Mouse (Mus musculus) urinary bladder, postnatal 36 days (tissue): ENCODE results near the gene Gsta2.
"Not testable (repeated sequence)": the region's sequence is repeated elsewhere in the genome, so short reads cannot be mapped to it uniquely, and the experiment has no call there.

Experiments used
- DNase-seq, 2 experiments: peaks; one replicate each; pipeline ENCODE4 v3.0.0; 2022; ENCODE audit warnings: low spot score in 2 of 2, mixed read lengths in 1 of 2

Gsta2 gene

DNA sequence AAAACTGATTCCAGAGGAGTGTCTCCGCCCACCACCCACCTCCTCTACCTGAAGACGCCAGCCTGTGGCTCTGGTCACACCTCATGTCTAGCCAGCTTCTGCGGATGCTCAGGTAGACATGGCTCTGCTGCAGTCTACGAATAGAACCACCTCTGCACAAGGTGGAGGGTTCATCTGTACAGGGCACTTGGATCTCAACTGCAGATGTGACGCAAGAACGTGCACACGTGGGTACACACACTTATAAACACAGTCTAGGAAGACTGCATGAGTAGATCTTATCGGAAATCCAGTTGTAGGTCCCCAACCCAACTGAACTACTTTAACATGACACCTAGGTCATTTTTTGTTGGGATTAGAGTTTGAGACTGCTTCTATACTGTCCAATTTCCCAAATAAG lies at the start of gene Gsta2:
Gene Gsta2, minus strand, starts transcription at position 178 of the 400 bp plus-strand sequence.
- no peak for DNase-seq

DNA sequence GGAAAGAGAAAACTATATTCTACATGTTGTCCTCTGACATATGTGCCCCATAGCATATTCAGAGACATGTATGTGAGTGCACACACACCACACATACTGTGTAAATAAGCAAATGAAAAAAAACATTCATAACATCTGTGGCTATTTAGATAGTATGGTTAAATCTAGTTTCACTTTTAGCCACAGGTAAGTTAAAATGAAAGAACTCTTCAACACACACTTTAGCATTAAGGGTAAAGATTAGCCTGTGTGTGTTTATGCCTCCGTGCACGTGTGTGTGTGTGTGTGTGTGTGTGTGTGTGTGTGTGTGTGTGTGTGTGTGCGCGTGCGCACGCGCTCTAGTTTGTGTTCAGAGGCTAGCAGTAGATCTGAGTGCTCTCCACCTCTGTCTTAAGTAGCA lies 46.0 kb upstream of the Gsta2 start:
- DNase-seq = no peak

DNA sequence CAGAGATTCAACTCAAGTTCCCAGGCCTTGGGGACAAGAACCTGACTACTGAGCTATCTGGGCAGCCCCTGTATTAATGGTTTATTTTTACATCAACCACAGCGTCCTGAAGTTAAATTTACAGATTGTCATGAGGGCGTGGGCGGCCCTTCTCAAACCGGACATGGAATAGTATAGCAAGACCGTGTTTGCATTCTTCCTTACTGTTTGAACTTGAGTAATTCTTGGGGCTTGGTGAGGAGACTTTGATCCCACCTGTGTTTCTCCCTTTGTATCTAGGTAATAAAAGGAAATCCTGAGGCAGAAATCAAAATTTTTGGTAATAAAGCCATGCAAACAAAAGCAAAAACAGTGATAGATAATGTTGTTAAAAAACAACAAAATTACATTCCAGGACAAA lies 45.0 kb upstream of the Gsta2 start:
- DNase-seq = no peak

DNA sequence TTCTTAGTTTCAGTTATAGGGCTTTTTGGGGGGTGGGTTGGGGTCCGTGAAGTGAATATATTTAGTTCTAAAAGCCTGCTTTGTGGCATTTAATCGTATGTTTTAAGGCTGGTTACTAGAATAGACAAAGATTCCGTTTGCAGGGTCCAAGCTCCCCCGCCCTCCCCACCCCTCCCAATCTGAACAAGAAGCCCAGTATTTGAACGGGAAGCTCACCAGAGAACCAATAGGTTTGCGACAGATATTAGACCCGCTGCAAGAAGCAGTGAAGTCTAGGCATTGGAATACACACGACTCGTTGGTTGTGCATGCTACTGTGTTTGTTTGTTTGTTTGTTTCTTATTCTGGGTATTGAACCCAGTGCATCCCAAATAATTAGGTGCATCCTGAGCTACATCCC lies 40.9 kb upstream of the Gsta2 start:
- DNase-seq = no peak

DNA sequence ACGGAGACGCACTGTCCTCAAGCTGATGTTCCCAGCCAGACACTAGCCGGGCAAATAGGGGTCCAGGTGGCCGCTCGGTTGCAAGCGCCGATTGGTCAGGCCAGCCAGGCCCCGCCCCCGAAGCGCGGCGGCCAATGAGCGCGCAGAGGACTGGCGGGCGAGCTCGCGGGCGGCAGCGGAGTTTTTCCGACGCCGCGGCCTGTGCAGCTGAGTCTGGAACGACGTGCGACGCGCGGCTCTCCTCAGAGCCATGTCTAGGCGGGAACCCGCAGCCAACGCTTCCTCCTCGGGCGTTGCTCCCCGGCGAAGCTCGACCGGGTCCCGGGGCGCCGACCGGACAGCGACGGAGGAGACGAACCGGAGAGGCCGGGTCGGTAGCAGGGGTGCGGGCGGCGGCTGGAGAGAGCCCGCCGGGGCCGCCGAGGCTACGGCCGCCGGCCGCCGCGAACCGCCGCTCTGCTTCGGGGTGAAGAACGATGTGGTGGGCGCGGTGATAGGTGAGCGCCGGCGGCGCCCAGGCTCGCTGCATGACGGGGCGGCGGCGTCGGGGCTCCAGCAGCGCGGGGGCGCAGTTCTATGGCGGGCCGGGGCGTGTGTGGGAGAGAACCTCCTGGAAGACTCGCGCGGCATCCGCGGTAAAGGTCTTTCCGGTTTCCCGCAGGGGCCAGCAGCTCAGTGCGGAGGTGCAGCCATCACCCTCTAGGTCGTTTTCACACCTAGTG lies 40.2 kb upstream of the Gsta2 start, which contains the start of gene Ddx43:
Gene Ddx43, plus strand, starts transcription at position 148 of the 722 bp plus-strand sequence.
- DNase-seq = peak; percentile 7 to 28

DNA sequence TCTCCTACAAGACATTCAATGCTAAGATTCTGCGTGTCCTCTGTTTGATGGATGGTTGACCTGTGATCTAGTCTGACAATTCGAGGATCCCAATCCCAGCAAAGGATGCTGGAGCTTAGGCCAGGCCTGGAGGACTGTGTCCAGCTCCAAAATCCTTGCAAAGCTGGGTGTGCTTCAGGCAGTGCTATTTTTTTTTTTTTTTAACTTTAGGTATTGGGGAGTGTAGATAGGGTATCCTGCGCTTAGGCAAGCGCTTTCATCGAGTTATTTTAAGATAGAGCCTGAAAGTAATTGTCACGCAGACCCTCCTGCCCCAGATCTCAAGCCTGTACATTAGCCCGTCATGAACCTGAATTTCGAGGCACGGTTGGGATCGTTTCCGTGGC lies 39.6 kb upstream of the Gsta2 start:
- DNase-seq = no peak

DNA sequence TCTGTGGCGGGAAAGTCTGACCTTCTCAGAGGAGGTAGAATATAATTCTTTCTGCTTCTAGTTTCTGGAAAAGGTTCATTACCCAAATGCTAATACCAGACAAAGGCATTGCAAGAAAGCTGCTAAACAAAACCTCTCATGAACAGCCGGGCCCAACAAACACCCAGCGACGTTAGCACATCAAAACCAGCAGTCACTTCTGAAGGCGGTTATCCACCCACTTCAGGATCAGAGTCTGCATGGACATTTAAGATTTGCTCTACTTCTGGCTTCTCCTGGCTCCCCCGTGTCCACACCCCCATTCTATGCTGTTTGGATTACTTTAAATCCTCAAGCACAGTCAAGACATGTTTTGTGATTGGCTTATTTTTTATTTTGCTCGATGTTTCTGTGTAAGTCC lies 39.0 kb upstream of the Gsta2 start:
- DNase-seq = no peak

DNA sequence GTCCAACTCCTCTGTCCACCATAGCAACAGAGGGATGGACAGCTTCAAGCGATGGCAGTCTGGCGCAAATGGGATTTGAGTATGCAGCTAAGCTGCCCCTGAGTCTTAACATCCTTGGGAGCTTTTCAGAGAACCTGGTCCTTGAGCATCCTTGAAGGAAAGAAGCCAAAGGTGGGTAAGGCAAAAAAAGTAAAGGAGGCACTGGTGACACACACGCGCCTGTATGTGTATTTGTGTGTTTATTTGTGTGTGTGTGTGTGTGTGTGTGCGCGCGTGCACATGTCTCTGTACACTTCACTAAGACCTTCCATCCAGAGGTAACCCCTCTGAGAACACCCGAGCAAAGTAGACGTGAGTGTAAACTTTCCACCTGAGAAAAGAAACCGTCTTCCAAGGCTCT lies 38.2 kb upstream of the Gsta2 start:
- no peak for DNase-seq

DNA sequence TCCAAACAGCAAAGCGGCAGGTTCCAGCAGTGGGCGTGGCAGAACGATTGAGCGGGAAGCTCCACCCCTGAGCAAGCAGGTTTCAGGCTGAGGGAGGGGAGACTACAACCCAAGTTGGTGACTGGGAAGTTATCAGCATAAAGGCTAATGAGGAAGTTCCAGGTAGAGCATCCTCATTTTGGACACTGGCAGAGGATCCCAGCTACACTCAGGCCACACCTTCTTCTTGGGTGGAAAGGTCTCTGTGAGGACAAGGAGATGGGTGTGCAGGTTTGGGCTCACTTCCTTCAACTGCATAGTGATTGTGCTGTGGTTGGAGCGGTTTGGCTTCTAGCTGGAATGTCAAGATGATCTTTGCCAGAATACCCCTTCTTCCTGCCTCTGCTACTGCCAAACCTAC lies 34.4 kb upstream of the Gsta2 start:
- DNase-seq = no peak

DNA sequence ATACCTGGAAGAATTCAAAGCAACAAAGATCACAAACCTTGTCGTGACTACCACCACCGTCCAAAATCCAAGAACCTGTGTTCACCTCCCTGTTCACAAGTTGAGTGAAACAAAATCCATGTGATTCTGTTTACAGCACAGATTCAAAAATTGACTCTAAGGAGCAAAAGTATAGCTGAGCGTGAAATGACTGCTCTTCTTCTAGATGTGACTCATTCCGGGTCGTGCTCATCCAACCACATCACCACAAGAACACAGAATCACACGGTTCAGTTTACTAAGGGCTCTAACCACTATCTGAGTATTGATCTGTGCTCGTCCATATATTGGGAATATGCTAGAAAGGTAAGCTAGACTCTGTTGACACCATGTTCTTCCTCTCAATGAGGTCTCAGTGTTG lies 31.4 kb upstream of the Gsta2 start:
- no peak for DNase-seq

DNA sequence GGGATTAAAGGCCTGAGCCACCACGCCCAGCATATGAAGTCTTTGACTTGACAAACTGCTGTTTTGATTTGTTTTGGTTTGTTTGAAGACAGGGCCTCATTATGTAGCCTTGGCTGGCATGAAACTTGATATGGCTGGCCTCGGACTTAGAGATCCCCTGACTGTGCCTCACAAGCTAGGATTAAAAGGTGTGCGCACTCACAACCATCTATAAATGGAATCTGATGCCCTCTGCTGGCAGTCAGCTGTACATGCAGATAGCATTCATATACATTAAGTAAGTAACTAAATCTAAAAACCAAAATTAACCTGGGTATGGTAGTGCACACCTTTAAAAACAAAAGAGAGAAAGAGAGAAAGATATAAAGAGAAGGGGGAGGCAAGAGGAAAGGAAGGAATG lies 30.3 kb upstream of the Gsta2 start:
- no peak for DNase-seq

DNA sequence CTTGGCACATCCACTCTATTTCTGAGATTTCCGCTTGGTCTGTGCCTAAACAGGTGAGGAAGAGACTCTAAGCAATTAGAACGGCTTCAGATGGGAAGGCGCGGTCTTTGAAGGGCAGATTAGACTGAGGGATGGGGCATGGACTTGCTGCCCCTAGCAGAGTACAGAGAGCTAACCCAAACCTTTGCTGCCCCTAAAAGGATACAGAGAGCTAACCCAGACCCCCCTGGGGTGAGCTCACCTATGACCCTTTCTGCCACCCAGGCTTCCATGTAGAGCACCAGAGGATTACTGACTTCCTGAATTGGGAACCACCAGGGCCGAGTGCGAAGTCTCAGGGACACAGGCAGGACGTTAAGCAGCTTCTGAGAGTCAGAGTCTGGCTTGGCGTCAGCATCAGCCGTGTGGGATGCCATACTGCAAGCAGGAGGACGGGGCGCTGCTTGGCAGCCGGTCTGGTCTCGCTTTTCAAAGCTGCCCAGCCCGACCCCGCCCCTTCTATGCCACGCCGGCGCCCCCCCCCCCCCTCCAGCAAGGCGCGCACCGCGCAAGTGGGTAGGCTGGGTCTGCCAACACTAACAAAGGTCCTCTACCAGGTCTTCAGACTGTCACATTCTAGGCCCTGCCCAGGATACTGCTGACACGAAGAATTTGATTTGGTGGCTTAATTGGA lies 22.7 kb upstream of the Gsta2 start, which contains the start of gene Ooep:
Gene Ooep, minus strand, starts transcription at position 613 of the 673 bp plus-strand sequence.
- DNase-seq = no peak

DNA sequence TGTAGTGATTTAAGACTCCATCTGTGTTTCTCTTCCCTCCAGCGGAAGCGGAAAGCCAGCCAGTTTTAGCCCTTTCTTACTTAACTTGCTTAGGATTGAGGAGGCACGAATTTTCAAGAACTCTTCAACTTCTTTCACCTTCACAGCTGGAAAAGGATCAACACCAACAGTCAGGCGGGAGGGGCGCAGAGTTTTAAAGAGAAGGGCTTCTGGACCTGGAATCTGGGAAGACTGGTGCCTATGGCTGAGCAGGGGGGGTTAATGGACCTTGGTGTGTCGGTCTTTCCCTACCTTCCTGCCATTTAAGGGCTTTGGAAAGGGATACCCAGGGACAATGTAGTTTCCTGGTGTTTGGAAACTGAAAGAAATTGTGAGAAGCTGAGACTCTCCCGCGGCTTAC lies 22.0 kb upstream of the Gsta2 start:
- DNase-seq = no peak

DNA sequence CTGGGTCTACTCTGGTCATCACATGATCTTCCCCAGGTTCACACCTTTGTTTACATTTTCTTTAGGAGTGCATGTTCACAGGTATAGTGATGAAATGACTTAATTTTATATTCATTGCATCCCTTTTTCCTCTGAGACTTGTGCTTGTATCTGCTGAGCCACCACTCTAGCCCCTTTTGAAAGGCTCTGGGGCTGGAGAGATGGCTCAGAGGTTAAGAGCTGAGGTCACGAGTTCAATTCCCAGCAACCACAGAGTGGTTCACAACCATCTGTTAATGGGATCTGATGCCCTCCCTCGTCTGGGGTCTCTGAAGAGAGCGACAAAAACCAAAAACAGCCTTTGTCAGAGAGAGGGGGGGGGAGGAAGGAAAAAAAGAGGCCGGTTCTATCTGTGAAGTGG lies 19.9 kb upstream of the Gsta2 start:
- DNase-seq = no peak

DNA sequence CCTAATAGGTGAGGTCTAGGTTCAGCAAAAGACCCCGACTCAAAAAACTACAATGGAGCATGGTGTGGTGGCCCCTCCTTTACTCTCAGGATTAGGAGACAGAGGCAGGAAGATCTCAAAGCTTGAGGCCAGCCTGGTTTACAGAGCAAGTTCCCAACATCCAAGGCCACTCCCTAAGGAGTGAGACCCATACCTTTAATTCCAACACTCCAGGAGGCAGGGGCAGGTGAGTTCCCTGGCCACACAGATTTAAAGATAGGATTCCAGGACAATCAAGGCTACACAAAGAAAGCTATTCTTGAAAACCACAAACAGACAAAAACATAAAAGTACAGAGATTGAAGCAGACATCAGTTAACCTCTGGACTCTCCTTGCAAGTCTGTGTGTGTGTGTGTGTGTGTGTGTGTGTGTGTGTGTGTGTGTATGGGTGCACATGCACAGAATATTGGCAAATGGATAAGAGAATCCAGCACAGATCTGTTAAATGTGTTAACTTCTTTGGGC lies 19.3 kb upstream of the Gsta2 start:
- no peak for DNase-seq

DNA sequence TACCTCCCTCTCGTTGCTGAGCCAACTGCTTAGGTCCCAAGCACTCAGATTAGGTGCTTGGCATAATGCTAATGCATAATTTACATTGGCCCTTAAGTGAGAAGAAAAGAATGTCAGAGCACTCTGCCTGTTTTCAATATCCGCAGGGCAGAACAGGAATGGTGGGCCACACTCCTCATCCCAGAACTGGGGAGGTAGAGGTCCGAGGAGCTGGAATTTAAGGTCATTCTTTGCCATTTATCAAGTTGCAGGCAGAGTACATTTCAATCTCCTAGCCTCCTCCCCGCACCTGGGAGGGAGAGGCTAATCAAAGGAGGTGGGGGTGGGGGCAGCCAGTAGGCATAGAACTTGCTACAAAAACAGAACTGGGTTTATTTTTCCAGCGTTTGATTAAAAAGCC lies 18.8 kb upstream of the Gsta2 start:
- DNase-seq = no peak

DNA sequence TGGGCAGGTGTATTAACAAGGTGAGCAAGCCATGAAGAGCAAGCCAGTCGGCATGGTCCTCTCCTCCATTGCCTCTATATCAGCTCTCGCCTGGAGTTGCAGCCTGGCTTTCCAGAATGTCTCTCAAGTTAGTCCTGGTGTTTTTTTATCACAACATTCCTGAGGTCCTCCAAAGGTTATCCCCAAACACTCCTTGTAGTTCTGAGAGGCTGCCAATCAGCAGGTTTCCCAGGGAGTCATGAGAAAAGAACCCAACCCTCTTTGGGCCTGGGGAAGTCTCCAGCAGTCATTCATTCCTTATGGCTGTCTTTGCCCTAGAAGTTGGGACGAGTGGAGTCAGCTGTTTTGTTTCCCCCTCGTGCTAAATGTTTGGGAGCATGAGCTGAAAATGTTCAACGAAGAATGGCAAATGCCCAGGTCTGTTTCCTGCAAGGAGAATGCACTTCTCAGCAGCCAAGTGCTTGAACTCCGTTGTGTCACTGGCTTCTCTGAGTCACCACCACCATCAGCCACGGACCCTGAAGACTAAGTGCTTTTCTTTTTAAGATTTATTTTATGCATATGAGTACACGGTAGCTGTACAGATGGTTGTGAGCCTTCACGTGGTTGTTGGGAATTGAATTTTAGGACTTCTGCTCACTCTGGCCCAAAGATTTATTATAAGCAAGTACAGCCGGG lies 17.4 kb upstream of the Gsta2 start:
- DNase-seq = no peak

DNA sequence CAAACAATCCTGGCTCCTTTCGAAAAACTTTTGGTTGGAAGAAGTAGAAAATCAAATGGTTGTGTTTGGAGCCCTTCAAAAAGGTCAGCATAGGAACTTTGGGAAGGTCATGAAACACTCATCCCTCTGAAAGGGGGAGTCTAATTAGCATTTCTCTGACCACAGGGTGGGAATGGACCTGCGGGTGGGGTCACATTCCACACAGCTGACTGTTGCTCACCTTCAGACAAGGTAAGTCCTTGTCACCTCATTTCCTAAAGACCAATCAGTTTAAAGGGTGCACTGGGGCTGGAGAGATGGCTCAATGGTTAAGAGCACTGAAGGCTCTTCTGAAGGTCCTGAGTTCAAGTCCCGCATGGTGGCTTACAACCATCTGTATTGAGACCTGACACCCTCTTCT lies 15.9 kb upstream of the Gsta2 start:
- DNase-seq = no peak

DNA sequence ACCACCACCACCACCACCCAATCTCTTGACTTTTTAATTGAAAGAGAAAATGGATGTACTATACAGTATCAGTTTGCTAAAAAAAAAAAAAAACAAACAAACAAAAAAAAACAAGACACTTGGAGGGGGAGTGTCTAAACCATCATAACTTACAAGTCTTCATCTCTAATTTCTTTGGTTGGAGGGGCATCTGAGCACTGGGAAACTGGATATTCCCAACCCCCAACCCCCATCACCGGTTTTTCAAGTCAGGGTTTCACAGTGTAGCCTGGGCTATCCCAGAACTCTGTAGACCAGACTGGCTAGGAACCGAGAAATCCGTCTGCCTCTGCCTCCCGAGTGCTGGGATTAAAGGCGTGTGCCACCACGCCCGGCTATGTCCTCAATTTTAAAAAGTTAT lies 14.2 kb upstream of the Gsta2 start:
- DNase-seq = no peak

DNA sequence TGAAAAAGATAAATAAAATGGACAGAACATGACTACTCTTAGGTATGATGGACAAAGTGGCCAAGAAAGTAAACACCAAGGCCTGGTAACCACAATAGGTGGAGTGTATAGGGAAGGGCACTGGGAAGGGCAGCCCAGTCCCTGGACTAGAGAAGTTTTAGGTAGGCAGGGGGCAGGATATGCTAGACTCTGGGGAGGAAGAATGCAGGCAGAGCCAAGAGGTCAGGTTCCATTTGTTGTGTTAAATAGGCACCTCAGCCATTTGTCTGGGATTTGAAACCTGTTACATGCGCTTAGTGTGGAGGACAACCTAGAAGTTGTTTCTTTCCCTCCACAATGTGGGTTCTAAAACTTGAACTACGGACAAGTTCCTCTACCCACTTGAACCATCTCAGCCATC lies 13.8 kb upstream of the Gsta2 start:
- no peak for DNase-seq

DNA sequence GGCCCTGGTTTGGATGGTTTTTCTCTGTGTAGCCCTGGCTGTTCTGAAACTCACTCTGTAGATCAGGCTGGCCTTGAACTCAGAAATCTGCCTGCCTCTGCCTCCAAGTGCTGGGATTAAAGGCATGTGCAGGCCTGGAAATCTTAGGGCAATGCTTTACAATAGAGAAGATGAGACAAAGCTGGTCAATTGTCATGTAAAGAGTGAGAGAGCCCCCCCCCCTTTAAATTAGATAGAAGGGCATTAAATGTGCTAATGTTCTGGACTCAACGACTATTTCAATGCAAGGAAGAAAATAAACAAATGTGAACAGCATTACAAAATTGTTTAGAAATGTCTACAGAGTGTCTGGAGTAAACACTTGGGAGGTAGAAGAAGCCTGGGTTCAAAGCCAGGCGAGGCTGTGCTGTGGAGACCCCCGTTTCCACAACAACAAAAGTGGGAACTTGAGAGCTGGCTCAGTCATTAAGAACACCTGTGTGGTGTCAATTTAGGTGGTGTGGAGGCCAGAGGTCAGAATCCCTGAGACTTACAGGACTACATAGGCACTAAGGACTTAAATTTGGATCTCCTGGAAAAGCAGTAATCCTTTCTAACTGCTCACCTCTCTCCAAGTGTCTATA lies 13.2 kb upstream of the Gsta2 start:
- DNase-seq = no peak

DNA sequence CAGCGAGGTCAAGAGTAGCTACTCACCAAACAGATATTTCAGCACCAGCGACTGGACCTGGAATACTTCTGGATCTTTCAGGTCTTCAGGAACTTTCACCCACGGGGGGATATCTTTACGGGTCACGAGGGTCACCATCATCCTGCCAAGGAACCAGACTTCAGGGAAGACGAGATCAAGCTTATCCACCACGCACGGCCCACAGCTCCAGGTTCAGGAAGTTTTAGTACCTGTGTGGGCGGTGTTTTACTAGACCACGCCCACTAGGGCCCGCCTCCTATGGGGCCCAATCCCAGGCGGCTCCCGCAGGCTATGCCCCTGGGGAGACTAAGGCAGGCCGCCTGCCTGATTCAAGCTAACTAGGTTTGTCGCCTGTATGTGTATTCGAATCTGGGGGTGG lies 12.4 kb upstream of the Gsta2 start, which contains the start of gene Dppa5a:
Gene Dppa5a, minus strand, starts transcription at position 219 of the 400 bp plus-strand sequence.
- DNase-seq = not testable (repeated sequence)
